In genomic region chr16:11093717-11094386, GRCm38 (mm10) we compare ENCODE assay signal across 27 mouse cellular contexts. TPM values are rescaled to one million over a fixed set of nuclear protein-coding genes. Genes with fewer than 3 reads are reported as not detected.
A peak's percentile ranks its signal among the peaks of the same experiment; 100 is the strongest.
DNase-seq lines count a peak whose midpoint lies in the region; ATAC-seq and TF ChIP-seq lines count a peak whose summit lies in the region.
"Had no signal": no experiment of that assay in that cellular context is flagged by ENCODE, and none has a peak within 500 bp of the region (broad histone marks: within the 10 kb centered on the region; RNA-seq: fewer than 3 reads in every experiment).

No protein-coding gene starts in this region.

- H3K36me3 ChIP-seq in heart, embryonic 15.5 days: peaks cover 40% of the 10 kb centered on the region
- H3K36me3 ChIP-seq in CH12.LX (replicated peaks in 1 of 2; ENCODE audit: control insufficient read depth in 1 of 2, insufficient read depth in 1 of 2, low read length in 1 of 2): peaks cover 53 to 88% of the 10 kb centered on the region in 2 experiments
- H3K36me3 ChIP-seq in liver, embryonic 16.5 days (ENCODE audit: control insufficient read depth, insufficient read depth): peaks cover 13% of the 10 kb centered on the region

- TF ChIP-seq EP300 in CH12.LX (IDR thresholded peaks at IDR 0.05; ENCODE audit: low read length): no peak

- TF ChIP-seq RAD21 in CH12.LX (IDR thresholded peaks at IDR 0.05; ENCODE audit: low read depth, low read length): no peak

- in situ Hi-C loops in CH12.LX (cut with MboI; ENCODE audit: low pct_ligation_motif_present, low pct_unique_long_range_greater_than_20kb, low sequenced_read_pairs): loop anchor here (10.0 kb wide), 1 partner anchor 49 kb away; no protein-coding TSS in a partner anchor

- dilution Hi-C loops in CH12.LX (cut with MboI; ENCODE audit: extremely low pct_ligation_motif_present, extremely low pct_unique_long_range_greater_than_20kb, low sequenced_read_pairs): no loop called here

- no peak for DNase-seq in heart, postnatal 10 days
- no peak for DNase-seq in CH12.LX (ENCODE audit: extremely low read depth)
- no peak for DNase-seq in embryo, embryonic 11 days
- DNase-seq in thymus, postnatal 10 days (ENCODE audit: low spot score in 2 of 2): no peak
- DNase-seq: adrenal gland, adult 2 months; B cell, adult 2 months; cerebellum, adult 11-12 months; cerebellum, postnatal 10 days; gastrocnemius, postnatal 36 days; kidney, adult 8-10 months; kidney, postnatal 10 days; layer of hippocampus, postnatal 36 days; lung, adult 2 months; lung, postnatal 14 days; right cerebral cortex, adult 18-20 months; right cerebral cortex, postnatal 4 days; thymus, adult 18-20 months had no signal

- no peak for ATAC-seq in heart, embryonic 15.5 days (replicated peaks; ENCODE audit: insufficient number of reproducible peaks, insufficient read depth, low FRiP score, low read depth)
- ATAC-seq in liver, embryonic 16.5 days (ENCODE audit: low read depth): 0 out of 2 replicates have a peak, but pooled peaks have one; percentile 16
- ATAC-seq: midbrain, embryonic 15.5 days had no signal

- 79% methylated on average over 13 of the region's 13 CpGs for WGBS in heart, embryonic 15.5 days
- 59% methylated on average over 13 of the region's 13 CpGs for WGBS in liver, embryonic 16.5 days (ENCODE audit: insufficient replicate concordance)

- H3K79me2 ChIP-seq in CH12.LX (replicated peaks; ENCODE audit: control insufficient read depth, extremely low read depth, insufficient read depth, poor library complexity, severe bottlenecking): peaks cover 5% of the 10 kb centered on the region

- H3K27ac ChIP-seq in heart, embryonic 15.5 days: peak overlapping the region; percentile 68
- peak overlapping the region; percentile 5; the same call in 1 of the 2 replicates for H3K27ac ChIP-seq in CH12.LX (ENCODE audit: insufficient read depth, low read depth)
- H3K27ac ChIP-seq in cortical plate, adult 2 months (ENCODE audit: insufficient read depth, low read length): 0 out of 2 replicates have a peak overlapping the region, but pooled peaks have one; percentile 19
- no peak overlapping the region for H3K27ac ChIP-seq in liver, embryonic 16.5 days (ENCODE audit: low read length)
- H3K27ac ChIP-seq: embryonic facial prominence, embryonic 13.5 days; forebrain, embryonic 12.5 days; hindbrain, embryonic 15.5 days; limb, embryonic 13.5 days; midbrain, embryonic 15.5 days; neural tube, embryonic 12.5 days had no signal

- no peak for TF ChIP-seq POLR2A in CH12.LX (IDR thresholded peaks at IDR 0.05; ENCODE audit: low read depth, low read length)
- no peak for TF ChIP-seq POLR2A in cortical plate, adult 2 months (IDR thresholded peaks at IDR 0.05; ENCODE audit: extremely low read depth, insufficient read depth, low read length)

- peaks cover 27% of the 10 kb centered on the region for H3K4me1 ChIP-seq in heart, embryonic 15.5 days (replicated peaks)
- peaks cover 18 to 92% of the 10 kb centered on the region in 2 experiments for H3K4me1 ChIP-seq in CH12.LX (ENCODE audit: control insufficient read depth in 1 of 2, insufficient read depth in 2 of 2)
- peaks cover 18% of the 10 kb centered on the region for H3K4me1 ChIP-seq in cortical plate, adult 2 months (ENCODE audit: control insufficient read depth, insufficient read depth, low read length)
- H3K4me1 ChIP-seq in liver, embryonic 16.5 days (ENCODE audit: control insufficient read depth, low read depth, low read length): peaks cover 3% of the 10 kb centered on the region
- H3K4me1 ChIP-seq: embryonic facial prominence, embryonic 13.5 days; hindbrain, embryonic 15.5 days; midbrain, embryonic 15.5 days; neural tube, embryonic 12.5 days had no signal

- H3K9ac ChIP-seq in heart, embryonic 15.5 days: no peak overlapping the region
- H3K9ac ChIP-seq in CH12.LX (ENCODE audit: insufficient read depth, low read depth): no peak overlapping the region
- H3K9ac ChIP-seq in liver, embryonic 16.5 days (ENCODE audit: low read depth, low read length): no peak overlapping the region
- H3K9ac ChIP-seq: embryonic facial prominence, embryonic 13.5 days; forebrain, embryonic 12.5 days; hindbrain, embryonic 15.5 days; limb, embryonic 13.5 days; midbrain, embryonic 15.5 days; neural tube, embryonic 12.5 days had no signal

- intact Hi-C loops in heart, postnatal 10 days (cut with DNase I): loop anchor here (5.0 kb wide), 1 partner anchor 57 kb away; no protein-coding TSS in a partner anchor

- no peak overlapping the region for H3K4me3 ChIP-seq in heart, embryonic 15.5 days
- H3K4me3 ChIP-seq in CH12.LX (replicated peaks in 1 of 3; ENCODE audit: low read depth in 2 of 3, low read length in 2 of 3, poor library complexity in 1 of 3): no peak overlapping the region
- H3K4me3 ChIP-seq in cortical plate, adult 2 months (ENCODE audit: insufficient read depth, low read length): no peak overlapping the region
- no peak overlapping the region for H3K4me3 ChIP-seq in liver, embryonic 16.5 days (ENCODE audit: low read depth, low read length)
- H3K4me3 ChIP-seq: embryonic facial prominence, embryonic 13.5 days; erythroblast, embryonic 14.5 days; forebrain, embryonic 12.5 days; hindbrain, embryonic 15.5 days; limb, embryonic 13.5 days; midbrain, embryonic 15.5 days; neural tube, embryonic 12.5 days had no signal

- H3K27me3 ChIP-seq in heart, embryonic 15.5 days: no peaks in the 10 kb centered on the region
- no peaks in the 10 kb centered on the region for H3K27me3 ChIP-seq in CH12.LX (replicated peaks)
- no peaks in the 10 kb centered on the region for H3K27me3 ChIP-seq in liver, embryonic 16.5 days (ENCODE audit: control insufficient read depth, insufficient read depth, low read depth, low read length)
- H3K27me3 ChIP-seq: embryonic facial prominence, embryonic 13.5 days; forebrain, embryonic 12.5 days; hindbrain, embryonic 15.5 days; limb, embryonic 13.5 days; midbrain, embryonic 15.5 days; neural tube, embryonic 12.5 days had no signal

- no peak overlapping the region for H3K4me2 ChIP-seq in heart, embryonic 15.5 days
- no peak overlapping the region for H3K4me2 ChIP-seq in CH12.LX (ENCODE audit: insufficient read depth, low read depth, poor library complexity, severe bottlenecking)
- no peak overlapping the region for H3K4me2 ChIP-seq in liver, embryonic 16.5 days (ENCODE audit: low read depth, low read length)
- H3K4me2 ChIP-seq: embryonic facial prominence, embryonic 13.5 days; forebrain, embryonic 12.5 days; hindbrain, embryonic 15.5 days; limb, embryonic 13.5 days; midbrain, embryonic 15.5 days; neural tube, embryonic 12.5 days had no signal

- H3K9me3 ChIP-seq in heart, embryonic 15.5 days (replicated peaks): no peaks in the 10 kb centered on the region
- H3K9me3 ChIP-seq in CH12.LX (replicated peaks; ENCODE audit: low read length): no peaks in the 10 kb centered on the region
- H3K9me3 ChIP-seq in liver, embryonic 16.5 days (replicated peaks; ENCODE audit: control insufficient read depth, low read length): no peaks in the 10 kb centered on the region
- H3K9me3 ChIP-seq: embryonic facial prominence, embryonic 13.5 days; forebrain, embryonic 12.5 days; hindbrain, embryonic 15.5 days; limb, embryonic 13.5 days; midbrain, embryonic 15.5 days; neural tube, embryonic 12.5 days had no signal

- no peak for TF ChIP-seq CTCF in CH12.LX (conservative IDR thresholded peaks at IDR 0.05 in 1 of 2, IDR thresholded peaks at IDR 0.05 in 1 of 2; ENCODE audit: low read depth in 2 of 2, low read length in 2 of 2)
- no peak for TF ChIP-seq CTCF in cortical plate, adult 2 months (IDR thresholded peaks at IDR 0.05; ENCODE audit: extremely low read depth, insufficient read depth, low read length)

TF ChIP-seq in CH12.LX, 34 proteins besides CTCF, POLR2A, EP300 and RAD21 (continues in another document):
- TF ChIP-seq IRF4 (IDR thresholded peaks at IDR 0.05; ENCODE audit: low read depth, low read length) (no peak), ELF1 (IDR thresholded peaks at IDR 0.05; ENCODE audit: low read depth, low read length) (no peak), POLR2AphosphoS2 (IDR thresholded peaks at IDR 0.05; ENCODE audit: low read depth, low read length) (no peak), JUN (IDR thresholded peaks at IDR 0.05; ENCODE audit: insufficient read depth, low read depth, low read length) (no peak), MYC (IDR thresholded peaks at IDR 0.05; ENCODE audit: low read depth, low read length) (no peak), NRF1 (IDR thresholded peaks at IDR 0.05; ENCODE audit: low read depth, low read length) (no peak), SMC3 (IDR thresholded peaks at IDR 0.05; ENCODE audit: low read depth, low read length) (no peak), USF2 (conservative IDR thresholded peaks at IDR 0.05; ENCODE audit: low read depth, low read length) (no peak), MXI1 (IDR thresholded peaks at IDR 0.05; ENCODE audit: low read depth, low read length) (no peak), USF1 (IDR thresholded peaks at IDR 0.05; ENCODE audit: low read depth, low read length) (no peak), UBTF (IDR thresholded peaks at IDR 0.05; ENCODE audit: low read depth, low read length) (no peak), ZMIZ1 (IDR thresholded peaks at IDR 0.05; ENCODE audit: low read depth, low read length) (no peak)

RNA-seq across cellular contexts. Expression of gene Litaf, which starts 27.9 kb away (rescaled TPM):
- polyA plus RNA-seq in heart, embryonic 15.5 days (2015; fragmentation: Nextera tagmentation; extraction: Ambion mirVana): 66.8 and 75.0 TPM in 2 replicates
- total RNA-seq in heart, postnatal 10 days (2021): 10 to 100 TPM; 39.9 to 42.8 TPM
- 91.2 and 97.5 TPM in 2 replicates for total RNA-seq in CH12.LX (2012; rRNA removed)
- 151 and 154 TPM in 2 replicates for total RNA-seq in CH12.LX (2014; rRNA removed)
- polyA plus RNA-seq in CH12.LX (2012; ENCODE audit: insufficient read length, low read depth): 161 and 178 TPM in 2 replicates
- polyA plus RNA-seq in cortical plate, adult 2 months (2012; rRNA removed): 37.0 and 45.0 TPM in 2 replicates
- polyA plus RNA-seq in liver, embryonic 16.5 days (2015; fragmentation: Nextera tagmentation; extraction: Ambion mirVana): 45.4 and 52.9 TPM in 2 replicates

RNA-seq across cellular contexts. Expression of gene Snn, which starts 33.1 kb away (rescaled TPM):
- 34.0 and 43.3 TPM in 2 replicates for polyA plus RNA-seq in heart, embryonic 15.5 days (2015; fragmentation: Nextera tagmentation; extraction: Ambion mirVana)
- total RNA-seq in heart, postnatal 10 days (2021): 10 to 100 TPM; 45.9 to 47.7 TPM
- total RNA-seq in CH12.LX (2012; rRNA removed) (34.0 and 38.8 TPM in 2 replicates), CH12.LX (2014; rRNA removed) (53.1 and 54.7 TPM in 2 replicates)
- 93.8 and 104 TPM in 2 replicates for polyA plus RNA-seq in CH12.LX (2012; ENCODE audit: insufficient read length, low read depth)
- polyA plus RNA-seq in cortical plate, adult 2 months (2012; rRNA removed): 174 and 183 TPM in 2 replicates
- polyA plus RNA-seq in liver, embryonic 16.5 days (2015; fragmentation: Nextera tagmentation; extraction: Ambion mirVana): 2.4 TPM in 2 replicates

RNA-seq across cellular contexts. Expression of gene Txndc11, which starts 40.6 kb away (rescaled TPM):
- 26.2 and 30.5 TPM in 2 replicates for polyA plus RNA-seq in heart, embryonic 15.5 days (2015; fragmentation: Nextera tagmentation; extraction: Ambion mirVana)
- total RNA-seq in heart, postnatal 10 days (2021): 10 to 100 TPM; 22.7 to 24.3 TPM
- total RNA-seq in CH12.LX (2012; rRNA removed) (51.3 and 63.0 TPM in 2 replicates), CH12.LX (2014; rRNA removed) (40.6 and 40.8 TPM in 2 replicates)
- polyA plus RNA-seq in CH12.LX (2012; ENCODE audit: insufficient read length, low read depth): 60.3 and 63.2 TPM in 2 replicates
- 24.2 and 25.2 TPM in 2 replicates for polyA plus RNA-seq in cortical plate, adult 2 months (2012; rRNA removed)
- polyA plus RNA-seq in liver, embryonic 16.5 days (2015; fragmentation: Nextera tagmentation; extraction: Ambion mirVana): 13.8 and 13.9 TPM in 2 replicates

Comparison
In these comparisons a context has a peak if more than half of its experiments do, and no peak if none do; other contexts are left out.
1. RNA of gene Snn, which starts 33.1 kb away (polyA plus RNA-seq): 174 to 183 TPM in cortical plate, adult 2 months, 93.8 to 104 TPM in CH12.LX and 34.0 to 43.3 TPM in heart, embryonic 15.5 days; 2.4 TPM in liver, embryonic 16.5 days; every median in the first group is over 10 times any median in the second.